Mouse (Mus musculus): ENCODE measurements around the gene Gm20388. TPM values are rescaled to one million over a fixed set of nuclear protein-coding genes. Genes with fewer than 3 reads are reported as not detected.

The Gm20388 gene
- total RNA-seq, 2 experiments from 2014 or later, result 5.8 TPM; not detected in 1

- DNase-seq, result no peak
Observed at GRCm38 (mm10) chr8:122355642-122356606, 2445.3 kb downstream of the Gm20388 start.

GRCm38 (mm10) chr8:122357202-122357601 is 2446.6 kb downstream of the Gm20388 start:
- no peak for DNase-seq

GRCm38 (mm10) chr8:122357641-122358040 is 2447.0 kb downstream of the Gm20388 start:
- no peak for DNase-seq

- no peak for DNase-seq
Observed at GRCm38 (mm10) chr8:122359111-122359775, 2448.6 kb downstream of the Gm20388 start.

- no peak for DNase-seq
Observed at GRCm38 (mm10) chr8:122360696-122361416, 2450.2 kb downstream of the Gm20388 start, which contains the start of gene Trhr2. Gene Trhr2, minus strand, starts transcription at chr8:122360746.

- DNase-seq, result no peak
Observed at GRCm38 (mm10) chr8:122362271-122362670, 2451.6 kb downstream of the Gm20388 start.

- DNase-seq, result no peak
Observed at GRCm38 (mm10) chr8:122362967-122363366, 2452.3 kb downstream of the Gm20388 start.

- DNase-seq, result no peak
Observed at GRCm38 (mm10) chr8:122368494-122368893, 2457.9 kb downstream of the Gm20388 start.

GRCm38 (mm10) chr8:122369665-122370064 is 2459.0 kb downstream of the Gm20388 start:
- DNase-seq, result peak; percentile 87

GRCm38 (mm10) chr8:122371706-122372105 is 2461.1 kb downstream of the Gm20388 start:
- DNase-seq, result no peak

GRCm38 (mm10) chr8:122375320-122375719 is 2464.7 kb downstream of the Gm20388 start:
- no peak for DNase-seq

GRCm38 (mm10) chr8:122375751-122376364 is 2465.2 kb downstream of the Gm20388 start:
- no peak for DNase-seq

GRCm38 (mm10) chr8:122376365-122377231 is 2466.0 kb downstream of the Gm20388 start, which contains the start of gene Zc3h18:
Gene Zc3h18, plus strand, starts transcription at chr8:122376609.
- DNase-seq, result peak; percentile 100

GRCm38 (mm10) chr8:122383039-122383438 is 2472.4 kb downstream of the Gm20388 start:
- DNase-seq, result no peak

GRCm38 (mm10) chr8:122389357-122389756 is 2478.7 kb downstream of the Gm20388 start:
- no peak for DNase-seq

GRCm38 (mm10) chr8:122390758-122391157 is 2480.1 kb downstream of the Gm20388 start:
- no peak for DNase-seq

GRCm38 (mm10) chr8:122393717-122394116 is 2483.1 kb downstream of the Gm20388 start:
- DNase-seq, result no peak

- DNase-seq, result no peak
Observed at GRCm38 (mm10) chr8:122395291-122395690, 2484.7 kb downstream of the Gm20388 start.

GRCm38 (mm10) chr8:122398186-122398585 is 2487.5 kb downstream of the Gm20388 start:
- DNase-seq, result no peak

- DNase-seq, result no peak
Observed at GRCm38 (mm10) chr8:122405146-122405805, 2494.6 kb downstream of the Gm20388 start.

Data from heart, postnatal 4 days (tissue).